ENCODE assay signal across 22 mouse cellular contexts in the genomic region with DNA sequence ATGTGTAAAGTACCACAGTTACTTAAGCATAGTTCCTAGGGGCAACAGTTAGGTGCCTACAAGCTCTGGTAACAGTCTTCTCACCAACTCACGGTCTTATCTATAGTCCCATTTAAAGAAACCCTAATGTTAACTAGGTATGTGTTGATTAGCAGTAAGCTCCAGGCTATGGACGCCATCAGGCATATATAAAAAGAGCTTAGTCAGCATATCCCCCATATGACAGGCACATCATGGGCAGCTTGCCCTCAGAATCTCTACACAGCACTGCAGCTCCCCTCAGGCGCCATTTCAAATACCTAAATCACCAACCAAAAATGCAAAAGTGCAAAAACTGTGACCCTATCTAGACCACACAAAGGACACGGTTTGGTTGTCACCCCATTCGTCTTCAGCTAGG.
DNase-seq lines count a peak whose midpoint lies in the region; TF ChIP-seq lines count a peak whose summit lies in the region.
"Had no signal": no experiment of that assay in that cellular context is flagged by ENCODE, and none has a peak within 500 bp of the region (broad histone marks: within the 10 kb centered on the region; RNA-seq: fewer than 3 reads in every experiment).

No protein-coding gene starts in this region.

- in situ Hi-C loops in CH12.LX (cut with MboI; ENCODE audit: low pct_ligation_motif_present, low pct_unique_long_range_greater_than_20kb, low sequenced_read_pairs) (no loop called here), ES-E14 (cut with MboI; ENCODE audit: low sequenced_read_pairs in 2 of 2, unreplicated experiment in 2 of 2) (no loop called here)

- no peaks in the 10 kb centered on the region for H3K79me2 ChIP-seq in CH12.LX (replicated peaks; ENCODE audit: control insufficient read depth, extremely low read depth, insufficient read depth, poor library complexity, severe bottlenecking)
- H3K79me2 ChIP-seq in MEL (ENCODE audit: control insufficient read depth, insufficient read depth, low read length, poor library complexity) = no peaks in the 10 kb centered on the region; the same call in 1 of the 2 replicates

- H3K36me3 ChIP-seq in CH12.LX (replicated peaks in 1 of 2; ENCODE audit: control insufficient read depth in 1 of 2, insufficient read depth in 1 of 2, low read length in 1 of 2) = peaks cover 0 to 11% of the 10 kb centered on the region in 2 experiments
- H3K36me3 ChIP-seq in ES-E14 (ENCODE audit: control insufficient read depth, insufficient read depth, low read length, poor library complexity, severe bottlenecking) = no peaks in the 10 kb centered on the region; the same call in 1 of the 2 replicates
- H3K36me3 ChIP-seq in MEL (ENCODE audit: control insufficient read depth in 1 of 2, insufficient read depth in 2 of 2, low read length in 2 of 2) = peaks cover 0 to 9% of the 10 kb centered on the region in 2 experiments; a peak in 2 of 4 replicates
- H3K36me3 ChIP-seq: G1E had no signal

- no peaks in the 10 kb centered on the region for H3K27me3 ChIP-seq in CH12.LX (replicated peaks)
- H3K27me3 ChIP-seq in MEL (ENCODE audit: control insufficient read depth in 1 of 2, insufficient read depth in 2 of 2, low read length in 2 of 2) = no peaks in the 10 kb centered on the region
- H3K27me3 ChIP-seq: Patski had no signal

- peaks cover 0 to 20% of the 10 kb centered on the region in 2 experiments; a peak in 3 of 4 replicates for H3K4me1 ChIP-seq in CH12.LX (ENCODE audit: control insufficient read depth in 1 of 2, insufficient read depth in 2 of 2)
- H3K4me1 ChIP-seq in ES-E14 (ENCODE audit: control insufficient read depth in 2 of 2, insufficient read depth in 2 of 2, low read length in 2 of 2, poor library complexity in 1 of 2) = peaks cover 3 to 7% of the 10 kb centered on the region in 2 experiments; a peak in 2 of 4 replicates
- H3K4me1 ChIP-seq in MEL (ENCODE audit: control insufficient read depth in 1 of 2, insufficient read depth in 2 of 2, low read length in 2 of 2) = peaks cover 0 to 11% of the 10 kb centered on the region in 2 experiments; a peak in 3 of 4 replicates

- no peak for TF ChIP-seq POLR2A in CH12.LX (IDR thresholded peaks at IDR 0.05; ENCODE audit: low read depth, low read length)
- no peak for TF ChIP-seq POLR2A in MEL (IDR thresholded peaks at IDR 0.05; ENCODE audit: control insufficient read depth in 1 of 2, insufficient read depth in 1 of 2, low read depth in 1 of 2, low read length in 2 of 2, poor library complexity in 1 of 2)

- no peak for TF ChIP-seq EP300 in CH12.LX (IDR thresholded peaks at IDR 0.05; ENCODE audit: low read length)
- TF ChIP-seq EP300 in MEL (IDR thresholded peaks at IDR 0.05; ENCODE audit: low read depth in 1 of 2, low read length in 2 of 2) = no peak

- H3K9me3 ChIP-seq in CH12.LX (replicated peaks; ENCODE audit: low read length) (peaks cover 6% of the 10 kb centered on the region), ES-E14 (ENCODE audit: control insufficient read depth, insufficient read depth, low read depth, low read length) (no peaks in the 10 kb centered on the region), MEL (replicated peaks; ENCODE audit: insufficient read depth, low read length) (no peaks in the 10 kb centered on the region)

- DNase-seq in CH12.LX (ENCODE audit: extremely low read depth) (no peak), ES-E14 (ENCODE audit: low read depth, low spot score) (no peak), MEL (ENCODE audit: low read depth, low spot score) (no peak)
- no peak for DNase-seq in cerebellum, postnatal 4 days (ENCODE audit: low spot score in 2 of 2)
- no peak for DNase-seq in adrenal gland, adult 2 months
- DNase-seq in c-Kit-positive CD71-positive TER-119-positive erythroid progenitor cells, embryonic 14.5 days (ENCODE audit: low spot score) = no peak
- DNase-seq: adrenal gland, adult 8-10 months; adrenal gland, postnatal 10 days; adrenal gland, postnatal 14 days; adrenal gland, postnatal 25 days; adrenal gland, postnatal 36 days; B cell, adult 2 months; cerebellum, adult 11 months; cerebellum, adult 11-12 months; cerebellum, adult 18-20 months; cerebellum, adult 2 months; cerebellum, adult 8-10 months; cerebellum, adult 9-10 months; cerebellum, adult 9-11 months; cerebellum, postnatal 10 days had no signal

- H3K27ac ChIP-seq in CH12.LX (ENCODE audit: insufficient read depth, low read depth) = no peak overlapping the region
- no peak overlapping the region for H3K27ac ChIP-seq in ES-E14 (ENCODE audit: insufficient read depth, low read depth, low read length, poor library complexity, severe bottlenecking)
- no peak overlapping the region for H3K27ac ChIP-seq in MEL (ENCODE audit: control insufficient read depth, low read depth, low read length)

- TF ChIP-seq CTCF in CH12.LX (conservative IDR thresholded peaks at IDR 0.05 in 1 of 2, IDR thresholded peaks at IDR 0.05 in 1 of 2; ENCODE audit: low read depth in 2 of 2, low read length in 2 of 2) (no peak), MEL (IDR thresholded peaks at IDR 0.05 in 2 of 3, conservative IDR thresholded peaks at IDR 0.05 in 1 of 3; ENCODE audit: control insufficient read depth in 1 of 3, insufficient read depth in 1 of 3, low read depth in 2 of 3, low read length in 3 of 3, poor library complexity in 1 of 3, severe bottlenecking in 1 of 3) (no peak)

- H3K9ac ChIP-seq in CH12.LX (ENCODE audit: insufficient read depth, low read depth) = no peak overlapping the region
- H3K9ac ChIP-seq in ES-E14 (ENCODE audit: insufficient read depth, low read depth, low read length, poor library complexity, severe bottlenecking) = no peak overlapping the region
- H3K9ac ChIP-seq in MEL (ENCODE audit: control insufficient read depth, low read depth, low read length, poor library complexity, severe bottlenecking) = no peak overlapping the region

- dilution Hi-C loops in CH12.LX (cut with MboI; ENCODE audit: extremely low pct_ligation_motif_present, extremely low pct_unique_long_range_greater_than_20kb, low sequenced_read_pairs) = no loop called here

- TF ChIP-seq RAD21 in CH12.LX (IDR thresholded peaks at IDR 0.05; ENCODE audit: low read depth, low read length) (no peak), MEL (IDR thresholded peaks at IDR 0.05; ENCODE audit: low read depth, low read length) (no peak)

- H3K4me2 ChIP-seq in CH12.LX (ENCODE audit: insufficient read depth, low read depth, poor library complexity, severe bottlenecking) = no peak overlapping the region

- H3K4me3 ChIP-seq in CH12.LX (replicated peaks in 1 of 3; ENCODE audit: low read depth in 2 of 3, low read length in 2 of 3, poor library complexity in 1 of 3) (no peak overlapping the region), ES-E14 (ENCODE audit: insufficient read depth in 1 of 2, low read depth in 1 of 2, low read length in 2 of 2, poor library complexity in 1 of 2, severe bottlenecking in 1 of 2) (no peak overlapping the region), MEL (ENCODE audit: control insufficient read depth in 1 of 2, insufficient read depth in 1 of 2, low read depth in 2 of 2, low read length in 2 of 2) (no peak overlapping the region)

TF ChIP-seq in CH12.LX, 34 proteins besides CTCF, POLR2A, EP300 and RAD21:
- TF ChIP-seq SMC3 (IDR thresholded peaks at IDR 0.05; ENCODE audit: low read depth, low read length) = no peak
- peak; percentile 82 for TF ChIP-seq MAFK (IDR thresholded peaks at IDR 0.05; ENCODE audit: insufficient replicate concordance, low read length)

TF ChIP-seq in ES-E14, 5 proteins besides CTCF, POLR2A, EP300 and RAD21:
- TF ChIP-seq CHD2 (IDR thresholded peaks at IDR 0.05; ENCODE audit: low read depth, low read length) (no peak), MAFK (IDR thresholded peaks at IDR 0.05; ENCODE audit: insufficient read depth, low read depth, low read length) (peak; percentile 82)

TF ChIP-seq in MEL, 35 proteins besides CTCF, POLR2A, EP300 and RAD21:
- TF ChIP-seq SIN3A (IDR thresholded peaks at IDR 0.05; ENCODE audit: low read length) (no peak), MAFK (IDR thresholded peaks at IDR 0.05; ENCODE audit: borderline replicate concordance, low read depth, low read length) (peak; percentile 69)

Comparison
In these comparisons a context has a peak if more than half of its experiments do, and no peak if none do; other contexts are left out.
1. Of the 35 proteins assayed by ChIP-seq in both MEL and CH12.LX: peak only in MEL: none; only in CH12.LX: none; in both: MAFK; in neither: 34.